Mouse (Mus musculus): ENCODE results near the gene Prmt8. TPM values are rescaled to one million over a fixed set of nuclear protein-coding genes. Genes with fewer than 3 reads are reported as not detected.

The Prmt8 gene
- polyA plus RNA-seq (2017; shearing (Covaris generic)), result not detected

GRCm38 (mm10) chr6:127769275-127770156 lies at the start of gene Prmt8:
Prmt8 (minus strand) TSS chr6:127769472.

Other genes with a start within 250 kb of the Prmt8 start
- gene Cracr2a, start 208.1 kb downstream of the Prmt8 start, polyA plus RNA-seq (2017; shearing (Covaris generic)), result 17.1 TPM
- not detected for gene Tspan11, start 118.1 kb upstream of the Prmt8 start, polyA plus RNA-seq (2017; shearing (Covaris generic))

Measured in CD4-positive, CD25-positive, alpha-beta regulatory T cell (primary cell).